Mouse (Mus musculus) adipose tissue, adult 10 weeks (tissue): Measurements from ENCODE around the gene Utp4. TPM values are rescaled to one million over a fixed set of nuclear protein-coding genes. Genes with fewer than 3 reads are reported as not detected.

Experiments
- polyA plus RNA-seq: library from polyadenylated mRNA; stranded (reverse); fragments of 350-450 nt; fragmentation: Illumina TruSeq; extraction: RNeasy Lipid Tissue Mini Kit (QIAGEN cat#74804); gene quantifications from one replicate; pipeline ENCODE4 v1.2.3, GENCODE M21; 2014; ENCODE audit warnings: low read depth, low replicate concordance

The Utp4 gene
- 18.7 TPM for polyA plus RNA-seq

DNA sequence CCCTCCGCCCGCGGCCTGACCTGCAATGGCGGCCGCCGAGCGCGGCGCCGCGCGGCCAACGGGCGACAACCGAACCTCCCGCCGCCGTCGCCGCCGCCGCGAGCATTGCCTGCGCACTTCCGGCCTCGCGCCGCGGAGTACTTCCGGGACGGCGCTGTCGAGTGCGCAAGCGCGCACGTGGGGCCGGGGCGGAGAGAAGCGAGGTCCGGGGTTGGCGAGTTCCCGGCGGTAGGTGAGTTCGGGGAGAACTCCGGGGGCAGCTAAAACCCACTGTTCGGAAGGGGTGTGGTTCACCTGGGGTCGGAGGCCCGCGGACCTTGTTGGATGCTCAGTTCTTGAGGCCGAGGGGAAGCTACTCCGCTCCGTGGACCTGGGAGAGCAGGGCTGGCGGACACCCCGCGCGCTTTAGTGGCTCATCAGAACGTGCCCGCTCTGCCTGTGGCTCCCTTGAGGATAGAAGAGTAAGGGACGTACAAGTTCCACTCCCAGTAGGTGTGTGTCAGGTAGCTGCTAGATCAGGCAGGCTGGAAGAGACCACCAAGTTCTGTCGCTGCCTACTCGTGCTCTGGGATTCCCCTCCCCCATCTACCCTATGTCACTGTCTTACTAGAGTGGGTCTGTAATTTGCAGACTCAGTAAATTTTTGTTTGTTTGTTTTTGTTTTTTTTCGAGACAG, at the start of gene Utp4:
Gene Utp4, plus strand, starts transcription at position 156 of the 676 bp plus-strand sequence.

GRCm38 (mm10) chr8:106870051-106870450, 23.4 kb upstream of the Utp4 start, which contains the start of gene Has3:
Gene Has3, plus strand, starts transcription at chr8:106870242.

DNA sequence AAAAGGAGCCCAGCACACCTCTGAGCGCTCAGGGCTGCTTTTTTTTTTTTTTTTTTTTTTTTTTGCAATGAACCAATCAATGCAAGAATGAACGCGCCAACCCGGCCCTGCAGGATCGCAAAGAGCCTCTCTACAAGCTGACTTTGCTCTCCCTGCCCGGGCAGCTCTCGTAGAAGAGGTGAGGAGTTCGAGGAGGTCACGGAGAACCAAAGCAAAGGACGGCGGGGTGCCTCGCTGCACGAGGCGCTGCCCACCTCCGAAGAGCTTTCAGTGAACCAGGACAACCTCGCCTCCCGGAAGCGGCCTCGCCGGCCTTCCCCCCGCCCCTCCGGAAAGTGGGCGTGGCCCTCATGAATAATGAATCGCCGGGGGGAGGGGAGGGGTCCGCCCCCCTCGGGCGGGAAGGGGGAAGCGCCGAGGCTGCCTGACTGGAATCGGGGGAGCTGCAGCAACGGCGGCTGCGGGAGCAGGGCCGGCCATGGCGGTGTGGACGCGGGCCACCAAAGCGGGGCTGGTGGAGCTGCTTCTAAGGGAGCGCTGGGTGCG, 42.0 kb downstream of the Utp4 start, which contains the start of gene Sntb2:
Gene Sntb2, plus strand, starts transcription at position 427 of the 546 bp plus-strand sequence.

Other genes with a start within 250 kb of the Utp4 start
- gene Tango6, start 210.6 kb upstream of the Utp4 start, polyA plus RNA-seq, result 4.3 TPM
- 0.77 TPM for gene Has3, start 23.4 kb upstream of the Utp4 start, polyA plus RNA-seq
- 8.8 TPM for gene Sntb2, start 42.1 kb downstream of the Utp4 start, polyA plus RNA-seq
- gene Vps4a, start 137.6 kb downstream of the Utp4 start, polyA plus RNA-seq, result 42.5 TPM
- 14.0 TPM for gene Pdf, start 155.0 kb downstream of the Utp4 start, polyA plus RNA-seq
- 22.4 TPM for gene Cog8, start 163.1 kb downstream of the Utp4 start, polyA plus RNA-seq
- 18.4 TPM for gene Nip7, start 163.2 kb downstream of the Utp4 start, polyA plus RNA-seq
- gene Tmed6, start 172.0 kb downstream of the Utp4 start, polyA plus RNA-seq, result 103 TPM
- gene Terf2, start 202.9 kb downstream of the Utp4 start, polyA plus RNA-seq, result 23.9 TPM